Mouse (Mus musculus) hindbrain, postnatal 0 days (tissue): Measurements from ENCODE around the gene Tlk2. TPM values are rescaled to one million over a fixed set of nuclear protein-coding genes. Genes with fewer than 3 reads are reported as not detected.
A peak's percentile ranks its signal among the peaks of the same experiment; 100 is the strongest.

Source experiments
- ATAC-seq: fragments of 200-750 bp; cut with Nextera tagmentation; 2 replicates; pipeline ENCODE4 v1.8.0; 2017; ENCODE audit warnings: mild to moderate bottlenecking, moderate TSS enrichment, moderate library complexity
- DNase-seq: peaks from one replicate; pipeline ENCODE4 v3.0.0-alpha.2; 2015; ENCODE audit warnings: low spot score
- H3K27ac ChIP-seq: fragments of 300-500 bp; sonication (generic); 2 replicates; pipeline ENCODE4 v1.5.1; 2014; ENCODE audit warnings: mild to moderate bottlenecking
- H3K27me3 ChIP-seq: fragments of 300-500 bp; sonication (generic); 2 replicates; pipeline ENCODE4 v1.6.1; 2014; ENCODE audit warnings: low read length, mixed read lengths; ENCODE audit not compliant: insufficient read depth
- H3K36me3 ChIP-seq: fragments of 300-500 bp; sonication (generic); 2 replicates; pipeline ENCODE4 v1.6.1; 2014; ENCODE audit warnings: low read length, mixed read lengths; ENCODE audit not compliant: insufficient read depth
- H3K4me1 ChIP-seq: fragments of 300-500 bp; sonication (generic); 2 replicates; pipeline ENCODE4 v1.6.1; 2014; ENCODE audit warnings: antibody characterized with exemption, low read length, mixed read lengths; ENCODE audit not compliant: insufficient read depth
- H3K4me2 ChIP-seq: fragments of 300-500 bp; sonication (generic); 2 replicates; pipeline ENCODE4 v1.6.1; 2014; ENCODE audit warnings: low read depth, mild to moderate bottlenecking, low read length, moderate library complexity, mixed read lengths
- H3K4me3 ChIP-seq: fragments of 300-500 bp; sonication (generic); 2 replicates; pipeline ENCODE4 v1.5.1; 2014; ENCODE audit warnings: low read length
- H3K9ac ChIP-seq: fragments of 300-500 bp; sonication (generic); replicated peaks from 2 replicates; pipeline ENCODE4 v1.6.1; 2014; ENCODE audit warnings: mild to moderate bottlenecking, low read length, moderate library complexity, mixed read lengths
- H3K9me3 ChIP-seq: fragments of 300-500 bp; sonication (generic); 2 replicates; pipeline ENCODE4 v1.6.1; 2016; ENCODE audit warnings: low read length, mixed read lengths
- CTCF ChIP-seq: IDR thresholded peaks from 2 replicates; pipeline ENCODE4 v1.5.1; 2016; ENCODE audit warnings: antibody characterized with exemption, control low read depth, low read depth
- WGBS: fragments of 180-500 bp; shearing (Covaris S2); extraction: QIAGEN DNeasy Blood & Tissue Kit; methylation state at CpG from one replicate; pipeline ENCODE4 v1.1.7; 2014; 5-methylcytosine and 5-hydroxymethylcytosine counted together
- polyA plus RNA-seq: library from polyadenylated mRNA; unstranded; fragments of >200 nt; fragmentation: Nextera tagmentation; extraction: Ambion mirVana; gene quantifications from 2 replicates; pipeline ENCODE4 v1.2.1, GENCODE M21; 2015
- total RNA-seq: library from RNA; depleted of rRNA; stranded (reverse); fragments of >200 nt; gene quantifications from 2 replicates; pipeline ENCODE4 v1.2.3, GENCODE M21; 2014

The Tlk2 gene
- total and polyA plus RNA-seq, 2 experiments from 2014 or later, result 15.1 to 50.4 TPM

- Histone ChIP-seq H3K36me3 (no peaks in the 10 kb centered on the region), H3K27me3 (no peaks in the 10 kb centered on the region), H3K4me2 (no peak overlapping the region), H3K9ac (no peak overlapping the region), H3K4me1 (no peaks in the 10 kb centered on the region), H3K4me3 (no peak overlapping the region), H3K9me3 (no peaks in the 10 kb centered on the region), H3K27ac (no peak overlapping the region)
- no peak for ATAC-seq
- TF ChIP-seq CTCF, result no peak
- 87% methylated on average over 4 of the region's 4 CpGs for WGBS
- no peak for DNase-seq
These were observed 18.5 kb downstream of the Tlk2 start for GRCm38 (mm10) chr11:105196893-105197662.

GRCm38 (mm10) chr11:105202403-105202802 lies 23.8 kb downstream of the Tlk2 start:
- H3K27ac ChIP-seq, result no peak overlapping the region
- H3K4me3 ChIP-seq, result no peak overlapping the region
- no peaks in the 10 kb centered on the region for H3K36me3 ChIP-seq
- no peaks in the 10 kb centered on the region for H3K27me3 ChIP-seq
- DNase-seq (peak; percentile 3), ATAC-seq (no peak)
- 57% methylated on average over 3 of the region's 3 CpGs for WGBS
- no peak overlapping the region for H3K9ac ChIP-seq
- H3K4me2 ChIP-seq, result no peak overlapping the region
- H3K4me1 ChIP-seq, result no peaks in the 10 kb centered on the region
- no peaks in the 10 kb centered on the region for H3K9me3 ChIP-seq
- peak; percentile 29; the same call in 1 of the 2 replicates for TF ChIP-seq CTCF

- 96% methylated on average over 1 of the region's 1 CpGs for WGBS
These were observed 31.4 kb downstream of the Tlk2 start for GRCm38 (mm10) chr11:105210007-105210406.

GRCm38 (mm10) chr11:105214257-105214656 lies 35.6 kb downstream of the Tlk2 start:
- Histone ChIP-seq H3K27ac (no peak overlapping the region), H3K4me3 (no peak overlapping the region), H3K36me3 (0 out of 2 replicates have a peak, but pooled peaks cover 3% of the 10 kb centered on the region), H3K9me3 (no peaks in the 10 kb centered on the region), H3K9ac (no peak overlapping the region), H3K4me1 (no peaks in the 10 kb centered on the region), H3K4me2 (no peak overlapping the region), H3K27me3 (no peaks in the 10 kb centered on the region)
- peak; percentile 14 for DNase-seq
- ATAC-seq, result no peak
- TF ChIP-seq CTCF, result peak; percentile 40
- WGBS, result 100% methylated on average over 1 of the region's 1 CpGs

More at GRCm38 (mm10) chr11:105210007-105210406, 31.4 kb downstream of the Tlk2 start:
- no peak for ATAC-seq
- Histone ChIP-seq H3K9ac (no peak overlapping the region), H3K36me3 (0 out of 2 replicates have a peak, but pooled peaks cover 3% of the 10 kb centered on the region), H3K4me2 (no peak overlapping the region), H3K4me3 (no peak overlapping the region), H3K4me1 (no peaks in the 10 kb centered on the region), H3K27me3 (no peaks in the 10 kb centered on the region), H3K27ac (no peak overlapping the region), H3K9me3 (no peaks in the 10 kb centered on the region)
- no peak for TF ChIP-seq CTCF
- DNase-seq, result no peak

GRCm38 (mm10) chr11:105217771-105218170 lies 39.2 kb downstream of the Tlk2 start:
- H3K4me2 ChIP-seq, result no peak overlapping the region
- WGBS, result 87% methylated on average over 2 of the region's 2 CpGs
- H3K27me3 ChIP-seq, result no peaks in the 10 kb centered on the region
- H3K36me3 ChIP-seq, result 0 out of 2 replicates have a peak, but pooled peaks cover 3% of the 10 kb centered on the region
- no peak overlapping the region for H3K27ac ChIP-seq
- no peaks in the 10 kb centered on the region for H3K4me1 ChIP-seq
- DNase-seq (no peak), ATAC-seq (no peak)
- H3K9me3 ChIP-seq, result no peaks in the 10 kb centered on the region
- H3K4me3 ChIP-seq, result no peak overlapping the region
- no peak for TF ChIP-seq CTCF
- no peak overlapping the region for H3K9ac ChIP-seq

GRCm38 (mm10) chr11:105234501-105234900 lies 55.9 kb downstream of the Tlk2 start:
- H3K9me3 ChIP-seq, result no peaks in the 10 kb centered on the region
- no peak overlapping the region for H3K4me2 ChIP-seq
- no peak overlapping the region for H3K9ac ChIP-seq
- no peak for ATAC-seq
- no peaks in the 10 kb centered on the region for H3K36me3 ChIP-seq
- TF ChIP-seq CTCF, result no peak
- DNase-seq, result no peak
- no peaks in the 10 kb centered on the region for H3K4me1 ChIP-seq
- 91% methylated on average over 2 of the region's 2 CpGs for WGBS
- H3K27me3 ChIP-seq, result no peaks in the 10 kb centered on the region
- no peak overlapping the region for H3K27ac ChIP-seq
- no peak overlapping the region for H3K4me3 ChIP-seq

GRCm38 (mm10) chr11:105240991-105241390 lies 62.4 kb downstream of the Tlk2 start:
- Histone ChIP-seq H3K9me3 (no peaks in the 10 kb centered on the region), H3K4me1 (no peaks in the 10 kb centered on the region), H3K9ac (no peak overlapping the region), H3K36me3 (peaks cover 14% of the 10 kb centered on the region; the same call in 1 of the 2 replicates), H3K27me3 (no peaks in the 10 kb centered on the region), H3K27ac (no peak overlapping the region), H3K4me3 (no peak overlapping the region), H3K4me2 (no peak overlapping the region)
- ATAC-seq (no peak), DNase-seq (peak; percentile 64)
- TF ChIP-seq CTCF, result peak; percentile 66
